Mouse (Mus musculus): ENCODE data around the gene Sucnr1.

DNA sequence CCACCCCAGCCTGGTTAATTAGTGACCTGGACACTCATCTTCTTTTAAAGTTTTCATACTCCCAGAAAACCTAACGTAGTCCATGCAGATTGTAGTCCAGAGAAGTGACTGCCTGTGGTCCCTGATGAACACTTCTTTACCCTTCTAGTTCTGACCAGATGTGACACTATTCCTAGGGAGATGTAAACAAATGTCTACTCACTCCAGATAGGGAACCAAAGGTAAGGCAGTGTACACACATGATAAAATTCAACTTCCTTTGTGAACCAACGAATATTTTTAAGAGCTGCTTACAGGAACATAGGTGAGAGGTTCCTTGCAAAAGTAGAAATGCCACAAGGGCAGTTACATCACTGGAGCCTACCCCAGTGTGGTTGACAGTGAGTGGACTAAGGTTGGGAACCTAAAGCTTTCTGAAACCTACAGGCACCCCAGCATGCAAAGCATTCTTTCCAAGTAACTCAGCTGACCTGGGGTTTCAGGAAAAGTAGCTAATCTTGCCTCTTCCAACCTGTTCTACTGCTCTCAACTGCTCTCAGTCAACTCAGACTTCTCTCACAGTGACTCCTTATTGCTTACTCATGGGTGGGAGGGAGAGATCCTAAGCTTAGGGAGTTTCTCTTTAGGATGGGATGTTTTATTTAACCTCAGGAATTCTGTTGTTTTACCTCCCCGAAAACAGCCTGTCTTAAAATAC lies 28.3 kb upstream of the Sucnr1 start:
- TF ChIP-seq CTCF (IDR thresholded peaks at IDR 0.05; ENCODE audit: low read depth, low read length) (no peak), POLR2A (IDR thresholded peaks at IDR 0.05; ENCODE audit: extremely low read depth, insufficient read depth, low read length) (no peak)

Measured in liver, adult 2 months (tissue).